Mouse (Mus musculus) embryo, embryonic 11 days (tissue): ENCODE results near the gene Gnaq.

Source experiments
- DNase-seq: peaks from one replicate; pipeline ENCODE4 v3.0.0-alpha.2; 2015

Gnaq gene

GRCm38 (mm10) chr19:16324239-16324638 lies 191.6 kb downstream of the Gnaq start:
- DNase-seq, result no peak

GRCm38 (mm10) chr19:16325911-16326310 lies 193.3 kb downstream of the Gnaq start:
- peak; percentile 26 for DNase-seq

GRCm38 (mm10) chr19:16327401-16328073 lies 194.9 kb downstream of the Gnaq start:
- DNase-seq, result no peak

- DNase-seq, result peak; percentile 31
These were observed 195.6 kb downstream of the Gnaq start for GRCm38 (mm10) chr19:16328074-16328850.

DNA sequence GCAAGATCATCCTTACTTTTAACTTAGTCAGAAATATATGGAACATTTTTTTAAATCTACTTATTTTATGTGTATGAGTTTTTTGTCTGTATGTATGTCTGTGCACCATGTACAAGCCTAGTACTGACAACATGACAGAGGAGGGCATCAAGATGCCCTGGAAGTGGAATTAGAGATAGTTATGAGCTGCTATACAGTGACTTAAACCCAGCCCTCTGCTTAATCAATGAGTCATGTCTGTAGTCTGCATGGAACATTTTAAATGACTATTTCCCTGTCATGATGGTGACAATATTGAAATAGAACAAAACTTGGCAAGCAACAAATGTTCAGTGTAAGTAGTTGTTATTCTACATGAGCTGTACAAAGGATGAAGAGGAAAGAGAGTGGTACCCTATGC lies 196.4 kb downstream of the Gnaq start:
- DNase-seq, result no peak

GRCm38 (mm10) chr19:16329648-16330047 lies 197.0 kb downstream of the Gnaq start:
- no peak for DNase-seq

GRCm38 (mm10) chr19:16330161-16330560 lies 197.5 kb downstream of the Gnaq start:
- no peak for DNase-seq

DNA sequence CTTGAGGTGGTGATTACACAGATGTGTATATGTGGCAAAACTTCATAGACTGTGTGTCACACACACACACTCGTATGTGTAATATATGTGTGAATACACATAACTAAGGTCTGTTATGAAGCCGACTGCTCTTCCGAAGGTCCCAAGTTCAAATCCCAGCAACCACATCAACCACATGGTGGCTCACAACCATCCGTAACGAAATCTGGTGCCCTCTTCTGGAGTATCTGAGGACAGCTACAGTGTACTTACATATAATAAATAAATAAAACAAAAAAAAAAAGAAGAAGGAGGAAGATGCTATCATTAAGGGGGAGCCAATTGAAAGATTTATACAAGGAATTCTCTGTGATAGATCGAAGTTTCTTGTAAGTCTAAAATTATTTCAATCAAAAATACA lies 198.4 kb downstream of the Gnaq start:
- no peak for DNase-seq

GRCm38 (mm10) chr19:16337866-16338530 lies 205.4 kb downstream of the Gnaq start:
- DNase-seq, result no peak

- no peak for DNase-seq
These were observed 207.4 kb downstream of the Gnaq start for GRCm38 (mm10) chr19:16339954-16340586.

DNA sequence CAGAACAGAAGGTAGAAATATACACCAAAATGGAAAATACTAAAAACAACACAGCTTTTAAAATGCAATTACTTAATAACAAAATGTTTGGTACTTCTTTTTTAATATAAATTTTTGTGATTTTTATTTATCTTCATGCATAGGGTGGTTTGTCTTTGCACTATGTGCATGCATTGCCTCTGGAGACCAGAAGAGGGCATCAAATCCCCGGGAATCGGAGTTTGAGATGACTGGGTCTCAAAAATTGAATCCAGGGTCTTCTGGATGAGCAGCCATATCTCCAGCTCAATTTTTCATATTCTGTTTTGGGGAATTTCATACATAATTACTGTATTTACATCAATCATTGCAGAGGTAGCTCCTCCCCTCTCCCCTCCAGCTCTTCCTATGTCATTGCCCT lies 210.1 kb downstream of the Gnaq start:
- peak; percentile 24 for DNase-seq

DNA sequence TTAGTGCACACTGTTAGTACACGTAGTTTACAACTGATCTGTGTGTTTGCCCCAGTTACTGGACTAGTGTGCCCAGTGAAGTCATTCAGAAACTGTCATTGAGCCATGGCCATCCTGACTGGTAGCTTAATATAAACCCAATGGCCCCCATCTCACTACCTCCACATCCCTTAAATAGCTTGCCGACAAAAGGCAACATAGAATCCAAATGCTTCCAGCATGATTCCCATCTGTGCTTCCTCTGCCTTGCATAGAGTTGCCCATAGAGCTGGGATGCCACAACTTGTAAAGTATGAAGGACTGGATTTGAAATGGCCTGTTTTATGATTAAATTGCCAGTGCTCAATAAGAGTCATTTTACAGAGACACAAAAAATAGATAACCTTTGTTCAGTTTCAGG lies 212.9 kb downstream of the Gnaq start:
- DNase-seq, result no peak

GRCm38 (mm10) chr19:16347037-16347436 lies 214.4 kb downstream of the Gnaq start:
- no peak for DNase-seq

GRCm38 (mm10) chr19:16353701-16354136 lies 221.1 kb downstream of the Gnaq start:
- DNase-seq, result peak; percentile 64

DNA sequence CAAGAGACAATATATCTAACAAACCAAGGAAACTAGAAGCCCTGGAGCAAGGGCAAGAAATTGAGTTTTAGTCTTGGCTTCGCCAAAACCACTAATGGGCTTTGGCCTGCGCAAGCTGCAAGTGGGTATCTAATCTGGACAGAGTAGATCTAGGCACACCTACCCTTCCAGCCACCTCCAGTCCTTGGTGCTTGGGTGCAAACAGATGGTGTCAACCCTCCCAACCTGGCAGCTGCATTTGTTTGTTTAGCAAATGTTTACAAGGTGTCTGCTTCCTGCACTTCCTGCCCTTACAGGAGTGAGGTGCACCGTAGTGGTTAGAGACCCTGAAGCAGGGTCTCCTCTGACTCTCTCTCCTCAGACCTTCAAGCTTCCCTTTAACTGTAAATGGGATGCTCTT lies 225.5 kb downstream of the Gnaq start:
- DNase-seq, result no peak

- DNase-seq, result peak; percentile 49
These were observed 226.3 kb downstream of the Gnaq start for GRCm38 (mm10) chr19:16358905-16359304.

DNA sequence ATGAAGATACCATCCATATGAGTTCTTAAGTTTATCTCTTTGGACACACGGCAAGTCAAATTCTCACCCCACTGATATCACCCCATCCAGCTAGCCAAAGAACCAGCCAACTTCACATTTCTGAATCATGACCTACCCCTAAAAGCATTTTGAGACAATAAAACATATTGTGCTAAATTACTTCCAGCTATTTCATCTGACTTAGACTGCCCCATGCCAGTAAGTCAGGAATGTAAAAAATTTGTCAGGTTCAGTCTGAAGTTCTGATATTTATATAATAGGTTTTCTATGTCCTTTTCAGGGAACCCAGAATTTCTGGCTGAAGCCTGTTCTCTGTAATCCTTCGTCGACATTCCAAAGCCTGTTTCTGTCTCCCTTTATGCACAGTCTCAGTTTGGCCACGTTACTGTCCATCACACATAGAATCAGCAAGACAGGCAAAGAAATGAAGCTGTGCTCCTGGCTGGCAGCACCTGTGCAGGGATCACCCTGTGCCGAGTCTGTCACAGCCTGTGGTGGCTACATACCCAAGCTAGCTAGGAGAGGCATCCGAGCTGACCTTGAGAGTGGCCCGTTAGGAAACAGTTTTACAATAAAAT lies 233.9 kb downstream of the Gnaq start:
- no peak for DNase-seq

DNA sequence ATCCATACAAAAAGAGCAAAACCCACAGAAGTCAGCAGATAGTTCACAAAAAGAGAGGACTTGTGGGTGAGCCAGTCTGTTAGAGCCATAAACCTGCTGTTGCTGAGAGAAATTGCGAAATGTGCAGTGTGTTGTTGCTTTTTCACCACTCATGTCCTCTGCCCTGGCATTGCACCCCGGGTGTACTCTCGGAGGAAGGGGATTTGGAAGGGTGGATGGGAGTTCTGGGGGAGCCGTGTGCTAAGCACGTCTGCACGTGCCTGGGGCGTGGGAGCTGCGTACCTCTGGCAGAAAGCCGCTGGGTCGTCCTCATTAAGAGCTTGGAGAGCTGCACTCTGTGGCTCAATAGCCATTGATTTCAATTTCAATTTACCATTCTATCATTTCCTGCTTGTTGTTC lies 234.6 kb downstream of the Gnaq start:
- DNase-seq, result no peak

- DNase-seq, result no peak
These were observed 239.0 kb downstream of the Gnaq start for GRCm38 (mm10) chr19:16371680-16372079.

DNA sequence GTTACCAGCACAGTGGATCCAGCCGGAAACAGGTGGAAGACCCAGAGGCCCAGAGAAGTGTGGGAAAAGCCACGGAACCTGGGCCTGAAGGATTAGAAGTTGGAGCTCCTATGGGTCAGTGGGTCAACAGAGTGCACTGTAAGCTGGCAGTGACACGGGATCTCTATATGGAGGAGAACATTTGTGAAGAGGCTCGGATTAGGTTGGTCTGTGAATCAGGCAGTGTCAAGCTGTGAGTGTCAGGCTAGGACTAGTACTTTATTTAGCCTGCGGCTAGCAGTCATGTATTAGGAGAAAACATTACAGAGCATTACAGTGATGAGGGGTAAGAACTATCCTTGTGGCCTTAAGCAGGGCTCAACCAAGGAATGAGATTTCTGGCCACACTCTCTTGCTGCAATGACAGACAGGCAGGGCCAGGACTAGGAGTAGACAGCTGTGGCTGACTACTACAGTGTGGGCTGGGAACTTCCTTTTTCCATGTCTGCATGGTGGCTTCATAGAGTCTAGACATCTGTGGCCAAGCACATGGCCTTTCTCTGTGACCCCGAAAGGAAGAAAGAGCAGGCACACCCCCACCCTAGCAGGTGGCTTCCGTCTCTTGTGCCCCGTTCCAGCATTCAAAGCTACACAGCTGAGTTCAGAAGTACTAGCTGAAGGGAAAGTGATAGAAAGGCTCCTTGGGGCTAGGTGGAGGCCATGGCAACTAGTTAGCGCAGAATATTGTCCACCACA lies 240.3 kb downstream of the Gnaq start:
- DNase-seq, result peak; percentile 34

DNA sequence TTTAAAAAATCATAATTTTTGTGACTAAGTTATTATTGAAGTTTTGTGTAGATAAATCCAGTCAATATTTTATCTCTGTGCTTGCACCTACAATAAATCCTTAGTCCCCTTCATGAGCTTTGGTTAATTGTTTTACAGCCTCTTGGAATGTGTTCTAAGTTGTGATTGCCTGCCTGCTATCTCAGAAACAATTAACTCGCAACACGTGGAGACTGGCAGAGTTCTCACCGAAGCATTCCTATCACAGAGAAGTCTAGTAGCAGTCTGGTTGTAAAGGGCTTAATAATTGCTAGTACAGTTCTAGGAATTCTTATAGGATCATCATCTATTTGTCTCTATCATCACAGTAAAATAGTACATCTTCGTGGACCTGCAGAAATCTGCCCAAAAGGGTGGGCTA lies 243.2 kb downstream of the Gnaq start:
- DNase-seq, result no peak

- DNase-seq, result no peak
These were observed 245.9 kb downstream of the Gnaq start for GRCm38 (mm10) chr19:16378565-16378964.
